Mouse (Mus musculus) urinary bladder, postnatal 4 days (tissue): ENCODE measurements around the gene 4930469K13Rik.

Experiments used
- DNase-seq, 2 experiments: peaks; one replicate each; pipeline ENCODE4 v3.0.0; 2021 to 2022; ENCODE audit warnings: low spot score in 2 of 2

The 4930469K13Rik gene

GRCm38 (mm10) chr11:33943565-33943964, 154.8 kb downstream of the 4930469K13Rik start:
- no peak for DNase-seq

- DNase-seq = no peak
Observed at GRCm38 (mm10) chr11:33939456-33940113, 158.8 kb downstream of the 4930469K13Rik start.

DNA sequence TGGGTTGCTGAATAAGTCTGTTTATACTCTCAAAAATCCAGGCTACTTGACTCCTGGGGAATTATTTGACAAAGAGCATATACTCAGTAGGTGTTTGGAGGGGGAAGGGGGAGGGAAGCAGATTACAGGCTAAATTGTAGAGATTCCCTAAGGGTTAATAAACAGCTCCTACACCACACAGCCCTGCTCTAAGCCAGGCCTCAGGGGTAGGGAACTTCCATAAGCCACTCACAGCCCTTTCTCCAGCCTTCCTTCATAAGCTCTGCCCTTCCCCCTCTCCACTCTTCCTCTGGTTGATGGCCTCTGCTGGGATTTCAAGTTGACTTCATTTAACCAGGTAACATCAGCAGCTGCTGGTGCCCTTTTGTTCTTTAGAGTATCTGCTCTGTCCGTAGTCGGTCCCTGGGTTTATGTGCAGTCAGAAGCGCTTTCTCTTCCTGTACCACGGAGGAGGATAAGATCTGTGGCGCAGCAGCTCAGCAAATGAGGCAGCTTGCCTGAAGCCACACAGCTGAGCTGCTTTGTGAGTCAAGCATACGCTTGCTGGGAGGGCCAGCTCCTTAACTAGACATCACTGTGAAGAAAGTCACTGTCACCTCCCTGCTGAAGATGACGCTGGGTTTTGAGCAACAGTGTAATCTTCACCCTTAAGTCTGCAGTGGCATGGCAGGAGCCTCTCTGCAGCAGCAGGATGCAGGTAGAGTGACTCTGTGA, 159.6 kb downstream of the 4930469K13Rik start:
- peak in 1 of 2 experiments; percentile 54 for DNase-seq

DNA sequence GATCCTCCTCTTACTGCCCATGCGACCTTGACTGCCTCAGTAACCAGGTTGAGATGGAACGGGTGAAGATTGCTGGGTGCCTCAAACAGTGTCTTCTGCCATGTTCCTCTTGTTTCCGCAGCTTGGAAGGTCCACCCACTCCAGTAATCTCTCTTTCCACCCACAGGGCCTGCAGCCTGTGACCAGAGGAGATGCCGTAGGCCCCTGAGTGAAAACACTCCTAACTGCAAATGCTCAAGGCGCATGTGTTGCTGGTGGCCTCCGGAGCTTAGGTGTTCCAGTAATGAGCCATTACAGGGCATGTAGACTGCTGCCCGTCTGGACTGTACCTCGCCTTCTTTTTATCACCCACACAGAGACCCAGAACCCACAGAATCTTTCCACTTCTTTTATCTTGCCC, 160.7 kb downstream of the 4930469K13Rik start:
- no peak for DNase-seq

- DNase-seq = peak in 1 of 2 experiments; percentile 58
Observed at GRCm38 (mm10) chr11:33934286-33934685, 164.1 kb downstream of the 4930469K13Rik start.

GRCm38 (mm10) chr11:33932386-33933111, 165.8 kb downstream of the 4930469K13Rik start:
- no peak for DNase-seq

DNA sequence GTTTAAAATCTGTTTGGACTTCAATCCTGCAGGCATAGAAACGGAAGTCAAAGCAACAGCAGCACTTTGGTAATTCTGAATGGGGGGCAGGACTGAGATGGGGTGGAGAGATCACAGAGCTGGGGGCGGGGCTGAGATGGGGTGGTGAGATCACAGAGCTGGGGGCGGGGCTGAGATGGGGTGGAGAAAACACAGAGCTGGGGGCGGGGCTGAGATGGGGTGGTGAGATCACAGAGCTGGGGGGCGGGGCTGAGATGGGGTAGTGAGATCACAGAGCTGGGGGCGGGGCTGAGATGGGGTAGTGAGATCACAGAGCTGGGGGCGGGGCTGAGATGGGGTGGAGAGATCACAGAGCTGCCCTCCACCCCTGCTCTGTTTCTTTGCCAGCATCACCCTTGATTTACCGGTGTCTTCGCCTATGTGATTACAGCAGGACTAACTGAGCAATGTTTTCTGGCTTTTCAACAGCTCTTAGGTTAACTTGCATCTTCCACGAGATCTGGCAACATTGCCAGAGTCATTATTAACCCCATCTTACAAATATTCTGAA, 166.4 kb downstream of the 4930469K13Rik start:
- DNase-seq = no peak

DNA sequence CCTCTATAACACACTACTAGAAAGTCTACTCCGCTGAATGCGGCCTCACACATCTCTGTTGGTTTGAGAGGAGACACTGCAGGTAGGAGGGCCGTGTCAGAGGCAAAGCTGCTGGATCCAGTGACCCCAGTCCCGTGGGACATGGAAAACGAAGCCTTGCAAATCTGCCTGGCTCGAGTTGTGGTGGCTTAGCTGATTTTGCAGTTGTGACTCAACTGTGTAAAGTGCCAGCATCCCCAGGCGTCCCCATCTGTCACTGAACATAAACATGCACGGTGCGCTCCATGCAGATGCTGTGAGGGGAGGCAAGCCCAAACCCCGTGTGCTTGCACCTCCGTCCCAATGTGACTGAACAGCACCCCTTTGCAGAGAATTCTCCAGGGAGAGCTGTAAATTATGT, 168.9 kb downstream of the 4930469K13Rik start:
- no peak for DNase-seq

DNA sequence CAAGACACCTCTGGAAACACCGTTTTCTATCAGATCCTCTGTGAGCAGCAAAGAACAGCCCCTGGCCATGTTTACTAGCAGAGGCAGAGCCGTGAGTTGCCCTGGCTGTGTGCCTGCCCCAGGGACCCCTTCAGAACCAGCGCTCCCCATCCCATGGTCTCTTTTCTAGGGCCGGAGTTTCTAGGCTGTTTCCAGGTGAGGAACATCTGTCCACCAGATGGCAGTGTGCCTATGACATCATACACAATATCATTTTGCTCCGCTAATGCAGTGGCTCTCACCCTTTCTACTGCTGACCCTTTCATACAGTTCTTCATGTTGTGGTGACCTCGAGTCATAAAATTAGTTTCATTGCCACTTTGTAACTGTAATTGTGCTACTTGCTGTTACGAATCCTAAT, 169.7 kb downstream of the 4930469K13Rik start:
- DNase-seq = no peak

DNA sequence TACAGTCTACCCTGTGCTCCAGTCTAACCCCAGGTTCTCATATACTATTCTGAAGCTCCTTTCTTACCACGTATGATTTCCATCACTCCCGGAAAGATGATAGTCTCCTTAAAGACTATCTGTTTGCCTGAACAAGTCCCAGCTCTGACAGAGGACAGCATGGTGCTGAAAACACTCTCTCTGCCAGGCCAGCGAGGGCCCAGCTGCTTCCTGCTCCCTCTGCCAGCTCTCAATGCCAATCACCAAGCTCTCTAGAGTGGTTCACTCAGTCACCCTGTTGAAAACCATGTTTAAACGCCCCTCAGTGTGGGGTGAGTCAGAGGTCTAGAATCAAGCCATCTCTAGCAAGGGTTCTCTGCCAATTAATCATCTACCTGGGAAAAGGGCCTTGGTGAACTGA, 170.5 kb downstream of the 4930469K13Rik start:
- no peak for DNase-seq

GRCm38 (mm10) chr11:33927321-33927720, 171.0 kb downstream of the 4930469K13Rik start:
- DNase-seq = no peak

- no peak for DNase-seq
Observed at GRCm38 (mm10) chr11:33926551-33926950, 171.8 kb downstream of the 4930469K13Rik start.

- no peak for DNase-seq
Observed at GRCm38 (mm10) chr11:33925778-33926177, 172.6 kb downstream of the 4930469K13Rik start.
